Comparison of ENCODE assay signal across 12 mouse cellular contexts in genomic region chr1:54046923-54047322, GRCm38 (mm10).
DNase-seq lines count a peak whose midpoint lies in the region; ATAC-seq and TF ChIP-seq lines count a peak whose summit lies in the region.
"Had no signal": no experiment of that assay in that cellular context is flagged by ENCODE, and none has a peak within 500 bp of the region (broad histone marks: within the 10 kb centered on the region; RNA-seq: fewer than 3 reads in every experiment).

No protein-coding gene starts in this region.

- H3K4me1 ChIP-seq in lung, postnatal 0 days (ENCODE audit: insufficient read depth, low read depth, low read length): no peaks in the 10 kb centered on the region
- no peaks in the 10 kb centered on the region; the same call in 1 of the 2 replicates for H3K4me1 ChIP-seq in lung, adult 2 months (ENCODE audit: control insufficient read depth, insufficient read depth, low read length)
- H3K4me1 ChIP-seq in heart, embryonic 14.5 days (ENCODE audit: control insufficient read depth in 2 of 2, insufficient read depth in 2 of 2, low read length in 2 of 2): peaks cover 8 to 30% of the 10 kb centered on the region in 2 experiments
- no peaks in the 10 kb centered on the region for H3K4me1 ChIP-seq in forebrain, embryonic 11.5 days (replicated peaks; ENCODE audit: control insufficient read depth, insufficient read depth, low read length)
- H3K4me1 ChIP-seq: limb, embryonic 15.5 days had no signal

- no peak overlapping the region for H3K4me2 ChIP-seq in lung, postnatal 0 days (replicated peaks; ENCODE audit: low read depth, low read length)
- no peak overlapping the region for H3K4me2 ChIP-seq in heart, embryonic 14.5 days (ENCODE audit: low read length)
- H3K4me2 ChIP-seq in forebrain, embryonic 11.5 days (ENCODE audit: low read depth, low read length, severe bottlenecking): no peak overlapping the region
- H3K4me2 ChIP-seq: limb, embryonic 15.5 days had no signal

- no peaks in the 10 kb centered on the region for H3K27me3 ChIP-seq in lung, postnatal 0 days (replicated peaks; ENCODE audit: insufficient read depth, low read length)
- H3K27me3 ChIP-seq in heart, embryonic 14.5 days (ENCODE audit: control insufficient read depth, insufficient read depth, low read length): no peaks in the 10 kb centered on the region
- H3K27me3 ChIP-seq in forebrain, embryonic 11.5 days (ENCODE audit: control insufficient read depth, insufficient read depth, low read length): no peaks in the 10 kb centered on the region
- H3K27me3 ChIP-seq: limb, embryonic 15.5 days had no signal

- no peak overlapping the region for H3K4me3 ChIP-seq in lung, postnatal 0 days (ENCODE audit: low read depth, low read length)
- H3K4me3 ChIP-seq in lung, adult 2 months (replicated peaks; ENCODE audit: extremely low read depth, low read depth, low read length): no peak overlapping the region
- no peak overlapping the region for H3K4me3 ChIP-seq in heart, embryonic 14.5 days (ENCODE audit: control insufficient read depth in 1 of 2, insufficient read depth in 1 of 2, low read depth in 1 of 2, low read length in 2 of 2)
- no peak overlapping the region for H3K4me3 ChIP-seq in forebrain, embryonic 11.5 days (ENCODE audit: low read depth, low read length)
- H3K4me3 ChIP-seq: erythroblast, embryonic 14.5 days; left cerebral cortex, adult 2 months; limb, embryonic 15.5 days had no signal

- no peak for TF ChIP-seq POLR2A in lung, adult 2 months (IDR thresholded peaks at IDR 0.05; ENCODE audit: borderline replicate concordance, extremely low read depth, low read depth, low read length)

- WGBS in lung, postnatal 0 days: 26% methylated on average over 1 of the region's 1 CpGs
- 12% methylated on average over 1 of the region's 1 CpGs for WGBS in lung, adult 2 months
- 0% methylated on average over 1 of the region's 1 CpGs for WGBS in heart, embryonic 14.5 days
- 79% methylated on average over 1 of the region's 1 CpGs for WGBS in forebrain, embryonic 11.5 days

- TF ChIP-seq EP300 in lung, postnatal 0 days (IDR thresholded peaks at IDR 0.05): no peak

- ATAC-seq in lung, postnatal 0 days: no peak
- ATAC-seq in heart, embryonic 14.5 days (ENCODE audit: insufficient number of reproducible peaks, insufficient read depth, low FRiP score, low read depth): no peak
- no peak for ATAC-seq in forebrain, embryonic 11.5 days (replicated peaks; ENCODE audit: low FRiP score)
- ATAC-seq: intestine, postnatal 0 days had no signal

- peak; percentile 4 for DNase-seq in adrenal gland, adult 8-10 months
- no peak for DNase-seq in adrenal gland, adult 18-20 months (ENCODE audit: low spot score in 2 of 2)
- peak; percentile 20 for DNase-seq in lung, postnatal 0 days (ENCODE audit: low spot score)
- DNase-seq in lung, adult 2 months: no peak
- DNase-seq in skeletal muscle tissue, adult 2 months (ENCODE audit: low read depth, low spot score): peak; percentile 11
- DNase-seq in forebrain, embryonic 11.5 days (ENCODE audit: low spot score): no peak
- DNase-seq in cerebellum, adult 18-20 months: no peak

- no peaks in the 10 kb centered on the region for H3K9me3 ChIP-seq in lung, postnatal 0 days (ENCODE audit: low read length)
- H3K9me3 ChIP-seq in heart, embryonic 14.5 days (ENCODE audit: control insufficient read depth, low read length): no peaks in the 10 kb centered on the region
- no peaks in the 10 kb centered on the region for H3K9me3 ChIP-seq in forebrain, embryonic 11.5 days (ENCODE audit: control insufficient read depth, low read length)
- H3K9me3 ChIP-seq: limb, embryonic 15.5 days had no signal

- no peaks in the 10 kb centered on the region for H3K36me3 ChIP-seq in lung, postnatal 0 days (ENCODE audit: insufficient read depth, low read length)
- no peaks in the 10 kb centered on the region for H3K36me3 ChIP-seq in heart, embryonic 14.5 days (ENCODE audit: control insufficient read depth, insufficient read depth, low read length)
- H3K36me3 ChIP-seq in forebrain, embryonic 11.5 days (ENCODE audit: control insufficient read depth, insufficient read depth, low read length): no peaks in the 10 kb centered on the region
- H3K36me3 ChIP-seq: limb, embryonic 15.5 days had no signal

- TF ChIP-seq CTCF in lung, postnatal 0 days (IDR thresholded peaks at IDR 0.05): no peak
- TF ChIP-seq CTCF in lung, adult 2 months (IDR thresholded peaks at IDR 0.05; ENCODE audit: insufficient read depth, low read length): no peak

- no peak overlapping the region for H3K9ac ChIP-seq in lung, postnatal 0 days (replicated peaks; ENCODE audit: low read depth)
- no peak overlapping the region for H3K9ac ChIP-seq in heart, embryonic 14.5 days (ENCODE audit: low read length)
- H3K9ac ChIP-seq in forebrain, embryonic 11.5 days (ENCODE audit: low read length): no peak overlapping the region
- H3K9ac ChIP-seq: limb, embryonic 15.5 days had no signal

- H3K27ac ChIP-seq in lung, postnatal 0 days (ENCODE audit: low read length): no peak overlapping the region
- peak overlapping the region; percentile 3 to 56; a peak in 2 of 4 replicates for H3K27ac ChIP-seq in heart, embryonic 14.5 days (replicated peaks in 1 of 2; ENCODE audit: control insufficient read depth in 1 of 2, insufficient read depth in 1 of 2, low read depth in 2 of 2, low read length in 2 of 2)
- no peak overlapping the region for H3K27ac ChIP-seq in forebrain, embryonic 11.5 days (ENCODE audit: low read depth, low read length)
- H3K27ac ChIP-seq: left cerebral cortex, adult 2 months; limb, embryonic 15.5 days had no signal

Comparison
In these comparisons a context has a peak if more than half of its experiments do, and no peak if none do; other contexts are left out.
1. DNase-seq: peak in adrenal gland, adult 8-10 months (single experiment), lung, postnatal 0 days (single experiment) and skeletal muscle tissue, adult 2 months (single experiment); none in adrenal gland, adult 18-20 months (0 of 2), lung, adult 2 months (single experiment), forebrain, embryonic 11.5 days (single experiment) and cerebellum, adult 18-20 months (0 of 2).
2. H3K27ac ChIP-seq: peak in heart, embryonic 14.5 days (2 of 2); none in lung, postnatal 0 days (single experiment) and forebrain, embryonic 11.5 days (single experiment).